In the genomic region with DNA sequence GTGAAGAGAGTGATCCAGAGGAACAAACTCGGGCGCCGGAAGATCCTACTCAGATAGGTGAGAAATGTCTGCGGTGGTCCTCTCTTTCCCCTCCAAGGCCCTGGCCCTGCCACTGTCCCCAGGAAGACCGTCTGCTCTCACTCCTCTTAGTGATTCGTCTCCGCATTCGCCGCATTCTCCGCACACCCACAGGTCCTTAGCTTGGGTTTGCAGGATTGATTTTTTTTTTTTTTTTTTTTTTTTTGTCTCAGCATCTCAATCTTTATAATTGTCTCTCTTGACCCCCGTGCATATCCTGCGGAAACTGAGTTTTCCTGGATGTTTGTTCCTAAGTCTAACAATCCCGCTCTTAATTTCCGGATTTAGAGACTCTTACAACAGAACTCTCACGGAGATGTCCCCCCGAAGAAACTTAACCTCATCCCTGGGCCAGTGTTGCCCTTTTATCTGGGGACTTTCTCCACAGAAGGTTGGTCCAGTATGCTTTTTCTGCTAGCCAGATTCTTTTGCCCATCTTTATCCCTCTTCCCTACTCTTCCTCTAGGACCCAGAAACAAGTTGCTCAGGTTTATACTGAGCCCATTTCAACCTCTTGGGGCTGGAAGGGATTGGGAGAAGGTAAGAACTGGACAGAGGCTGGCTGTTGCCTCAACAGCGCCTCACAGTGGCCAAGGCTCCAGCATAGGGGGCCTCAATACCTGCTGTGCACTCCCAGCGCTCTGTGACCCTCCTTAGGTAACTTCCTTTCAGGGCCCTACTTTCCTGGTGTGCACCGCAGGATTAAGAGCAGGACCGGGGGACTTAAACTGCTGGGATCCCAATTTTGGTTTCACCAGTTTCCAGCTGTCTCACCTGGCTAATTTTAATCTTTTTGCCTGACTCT, we compare ENCODE assay signal across 9 mouse cellular contexts. TPM values are rescaled to one million over a fixed set of nuclear protein-coding genes. Genes with fewer than 3 reads are reported as not detected.
A peak's percentile ranks its signal among the peaks of the same experiment; 100 is the strongest.
DNase-seq lines count a peak whose midpoint lies in the region; ATAC-seq and TF ChIP-seq lines count a peak whose summit lies in the region.
"Had no signal": no experiment of that assay in that cellular context is flagged by ENCODE, and none has a peak within 500 bp of the region (broad histone marks: within the 10 kb centered on the region; RNA-seq: fewer than 3 reads in every experiment).

No protein-coding gene starts in this region.

- peaks cover 28% of the 10 kb centered on the region for H3K4me1 ChIP-seq in heart, embryonic 12.5 days (replicated peaks)
- H3K4me1 ChIP-seq in brown adipose tissue, adult 24 weeks (ENCODE audit: control insufficient read depth, insufficient read depth, insufficient read length, low read length) = no peaks in the 10 kb centered on the region
- H3K4me1 ChIP-seq in heart, embryonic 16.5 days (ENCODE audit: control insufficient read depth, insufficient read depth, low read length) = peaks cover 3% of the 10 kb centered on the region
- H3K4me1 ChIP-seq in limb, embryonic 14.5 days (ENCODE audit: control insufficient read depth, insufficient read depth, low read length) = peaks cover 5% of the 10 kb centered on the region; the same call in 1 of the 2 replicates
- peaks cover 10% of the 10 kb centered on the region for H3K4me1 ChIP-seq in midbrain, embryonic 16.5 days (ENCODE audit: control insufficient read depth, insufficient read depth, low read length)

- no peak for TF ChIP-seq POLR2A in limb, embryonic 14.5 days (IDR thresholded peaks at IDR 0.05; ENCODE audit: borderline replicate concordance, extremely low read depth, insufficient read depth, insufficient read length)

- no peak for DNase-seq in heart, postnatal 25 days (ENCODE audit: low spot score)
- no peak for DNase-seq in limb, embryonic 14.5 days (ENCODE audit: low spot score)
- DNase-seq in thymus, postnatal 14 days = peak; percentile 43
- DNase-seq in cerebellum, adult 11-12 months = no peak

- 2% methylated on average over 20 of the region's 20 CpGs for WGBS in heart, embryonic 12.5 days
- WGBS in heart, embryonic 16.5 days = 4% methylated on average over 20 of the region's 20 CpGs
- 3% methylated on average over 20 of the region's 20 CpGs for WGBS in limb, embryonic 14.5 days
- 2% methylated on average over 20 of the region's 20 CpGs for WGBS in midbrain, embryonic 16.5 days

- intact Hi-C loops in heart, postnatal 25 days (cut with DNase I) = loop anchor here (2.0 to 5.0 kb wide), 2 partner anchors 147 to 243 kb away; a partner anchor contains a TSS

- H3K9me3 ChIP-seq in heart, embryonic 12.5 days (replicated peaks) = no peaks in the 10 kb centered on the region
- H3K9me3 ChIP-seq in heart, embryonic 16.5 days (replicated peaks; ENCODE audit: control insufficient read depth, low read length) = no peaks in the 10 kb centered on the region
- H3K9me3 ChIP-seq in limb, embryonic 14.5 days (ENCODE audit: control insufficient read depth, low read length) = no peaks in the 10 kb centered on the region
- no peaks in the 10 kb centered on the region for H3K9me3 ChIP-seq in midbrain, embryonic 16.5 days (replicated peaks; ENCODE audit: control insufficient read depth, low read length, poor library complexity, severe bottlenecking)

- peaks cover 98% of the 10 kb centered on the region for H3K27me3 ChIP-seq in heart, embryonic 12.5 days (replicated peaks)
- peaks cover 96% of the 10 kb centered on the region for H3K27me3 ChIP-seq in heart, embryonic 16.5 days (ENCODE audit: control insufficient read depth, insufficient read depth, low read length)
- H3K27me3 ChIP-seq in limb, embryonic 14.5 days (ENCODE audit: control insufficient read depth, insufficient read depth, low read length) = peaks cover 99% of the 10 kb centered on the region
- peaks cover 78% of the 10 kb centered on the region for H3K27me3 ChIP-seq in midbrain, embryonic 16.5 days (ENCODE audit: control insufficient read depth, insufficient read depth, low read depth, low read length)

- H3K36me3 ChIP-seq in heart, embryonic 12.5 days = no peaks in the 10 kb centered on the region
- no peaks in the 10 kb centered on the region for H3K36me3 ChIP-seq in heart, embryonic 16.5 days (ENCODE audit: control insufficient read depth, insufficient read depth)
- no peaks in the 10 kb centered on the region for H3K36me3 ChIP-seq in limb, embryonic 14.5 days (ENCODE audit: control insufficient read depth, insufficient read depth, low read length)
- H3K36me3 ChIP-seq in midbrain, embryonic 16.5 days (ENCODE audit: control insufficient read depth, insufficient read depth, low read length) = no peaks in the 10 kb centered on the region

- no peak for ATAC-seq in heart, embryonic 12.5 days (ENCODE audit: insufficient number of reproducible peaks, low FRiP score)
- no peak for ATAC-seq in heart, embryonic 16.5 days (replicated peaks; ENCODE audit: extremely low read depth, insufficient read depth, low FRiP score)
- ATAC-seq in limb, embryonic 14.5 days (ENCODE audit: low FRiP score, low read depth) = no peak
- no peak for ATAC-seq in midbrain, embryonic 16.5 days

- peak overlapping the region; percentile 71 for H3K9ac ChIP-seq in heart, embryonic 12.5 days
- peak overlapping the region; percentile 60; the same call in 1 of the 2 replicates for H3K9ac ChIP-seq in heart, embryonic 16.5 days (ENCODE audit: low read length)
- H3K9ac ChIP-seq in limb, embryonic 14.5 days (ENCODE audit: low read depth, low read length, severe bottlenecking) = 0 out of 2 replicates have a peak overlapping the region, but pooled peaks have one; percentile 65
- no peak overlapping the region for H3K9ac ChIP-seq in midbrain, embryonic 16.5 days (ENCODE audit: low read depth, low read length)

- H3K4me3 ChIP-seq in heart, embryonic 12.5 days = peak overlapping the region; percentile 68
- H3K4me3 ChIP-seq in brown adipose tissue, adult 24 weeks (ENCODE audit: insufficient read depth, low read depth, low read length) = peak overlapping the region; percentile 69
- H3K4me3 ChIP-seq in heart, embryonic 16.5 days (ENCODE audit: low read length) = peak overlapping the region; percentile 62
- H3K4me3 ChIP-seq in limb, embryonic 14.5 days (replicated peaks; ENCODE audit: low read length) = peak overlapping the region; percentile 57
- no peak overlapping the region for H3K4me3 ChIP-seq in midbrain, embryonic 16.5 days (ENCODE audit: low read depth, low read length)

- peak overlapping the region; percentile 98 for H3K4me2 ChIP-seq in heart, embryonic 12.5 days
- H3K4me2 ChIP-seq in heart, embryonic 16.5 days (ENCODE audit: low read depth, low read length) = peak overlapping the region; percentile 97
- peak overlapping the region; percentile 78 for H3K4me2 ChIP-seq in limb, embryonic 14.5 days (replicated peaks; ENCODE audit: low read depth, low read length, severe bottlenecking)
- H3K4me2 ChIP-seq in midbrain, embryonic 16.5 days (ENCODE audit: low read length) = peak overlapping the region; percentile 61

- no peak overlapping the region for H3K27ac ChIP-seq in heart, embryonic 12.5 days (ENCODE audit: poor library complexity, severe bottlenecking)
- no peak overlapping the region for H3K27ac ChIP-seq in brown adipose tissue, adult 24 weeks (replicated peaks; ENCODE audit: low read depth, low read length)
- no peak overlapping the region for H3K27ac ChIP-seq in heart, embryonic 16.5 days (ENCODE audit: low read length)
- H3K27ac ChIP-seq in limb, embryonic 14.5 days (replicated peaks; ENCODE audit: low read depth, low read length) = no peak overlapping the region
- no peak overlapping the region for H3K27ac ChIP-seq in midbrain, embryonic 16.5 days (ENCODE audit: low read length)

RNA-seq across cellular contexts. Expression of a gene that starts 1.2 kb away (rescaled TPM):
- 0.09 TPM in 1 of 2 replicates, not detected in the other for polyA plus RNA-seq in heart, embryonic 12.5 days (2016; fragmentation: Nextera tagmentation; extraction: Ambion mirVana)
- under 1 TPM; 0.17 to 0.44 TPM for total RNA-seq in heart, postnatal 25 days (2021)
- polyA plus RNA-seq in brown adipose tissue, adult 24 weeks (2012; ENCODE audit: insufficient read depth, insufficient read length, missing spikeins) = not detected in 2 replicates
- polyA plus RNA-seq in heart, embryonic 16.5 days (2015; fragmentation: Nextera tagmentation; extraction: Ambion mirVana) = 0.07 TPM in 1 of 2 replicates, not detected in the other
- 3.9 and 6.6 TPM in 2 replicates for polyA plus RNA-seq in limb, embryonic 14.5 days (2012; rRNA removed)
- polyA plus RNA-seq in limb, embryonic 14.5 days (2014; fragmentation: Nextera tagmentation; extraction: Ambion mirVana) = 1.2 and 1.5 TPM in 2 replicates
- polyA plus RNA-seq in midbrain, embryonic 16.5 days (2015; fragmentation: Nextera tagmentation; extraction: Ambion mirVana) = 0.23 and 0.24 TPM in 2 replicates

RNA-seq across cellular contexts. Expression of a gene that starts 16.0 kb away (rescaled TPM):
- polyA plus RNA-seq in heart, embryonic 12.5 days (2016; fragmentation: Nextera tagmentation; extraction: Ambion mirVana) = not detected in 2 replicates
- not detected for total RNA-seq in heart, postnatal 25 days (2021)
- not detected in 2 replicates for polyA plus RNA-seq in brown adipose tissue, adult 24 weeks (2012; ENCODE audit: insufficient read depth, insufficient read length, missing spikeins)
- not detected in 2 replicates for polyA plus RNA-seq in heart, embryonic 16.5 days (2015; fragmentation: Nextera tagmentation; extraction: Ambion mirVana)
- not detected in 2 replicates for polyA plus RNA-seq in limb, embryonic 14.5 days (2012; rRNA removed)
- not detected in 2 replicates for polyA plus RNA-seq in limb, embryonic 14.5 days (2014; fragmentation: Nextera tagmentation; extraction: Ambion mirVana)
- polyA plus RNA-seq in midbrain, embryonic 16.5 days (2015; fragmentation: Nextera tagmentation; extraction: Ambion mirVana) = not detected in 2 replicates
- total RNA-seq: adrenal gland, adult 18-20 months had no signal
